Mouse (Mus musculus): ENCODE data around the gene Auts2.

GRCm38 (mm10) chr5:132216143-132216542, 327.0 kb downstream of the Auts2 start:
- TF ChIP-seq ZNF384 (IDR thresholded peaks at IDR 0.05; ENCODE audit: low read depth, low read length): no peak
- TF ChIP-seq CTCF (conservative IDR thresholded peaks at IDR 0.05 in 1 of 2, IDR thresholded peaks at IDR 0.05 in 1 of 2; ENCODE audit: low read depth in 2 of 2, low read length in 2 of 2): no peak
- no peak for TF ChIP-seq ETS1 (conservative IDR thresholded peaks at IDR 0.05; ENCODE audit: low read depth, low read length)
- no peak for TF ChIP-seq MXI1 (IDR thresholded peaks at IDR 0.05; ENCODE audit: low read depth, low read length)
- TF ChIP-seq POLR2A (IDR thresholded peaks at IDR 0.05; ENCODE audit: low read depth, low read length): no peak
- no peak for TF ChIP-seq ZC3H11A (IDR thresholded peaks at IDR 0.05; ENCODE audit: low read depth, low read length)
- no peak for TF ChIP-seq NRF1 (IDR thresholded peaks at IDR 0.05; ENCODE audit: low read depth, low read length)
- no peak for TF ChIP-seq USF1 (IDR thresholded peaks at IDR 0.05; ENCODE audit: low read depth, low read length)
- no peak for TF ChIP-seq EP300 (IDR thresholded peaks at IDR 0.05; ENCODE audit: low read length)
- no peak for TF ChIP-seq BHLHE40 (IDR thresholded peaks at IDR 0.05; ENCODE audit: low read depth, low read length)
- TF ChIP-seq UBTF (IDR thresholded peaks at IDR 0.05; ENCODE audit: low read depth, low read length): no peak
- no peak for TF ChIP-seq KAT2A (IDR thresholded peaks at IDR 0.05; ENCODE audit: insufficient replicate concordance, low read length)
- TF ChIP-seq ELF1 (IDR thresholded peaks at IDR 0.05; ENCODE audit: low read depth, low read length): no peak

All from CH12.LX (cell line).